Mouse (Mus musculus) brown adipose tissue, adult 24 weeks (tissue): ENCODE data around the gene Gm8126. TPM values are rescaled to one million over a fixed set of nuclear protein-coding genes. Genes with fewer than 3 reads are reported as not detected.
"Not testable (repeated sequence)": the region's sequence is repeated elsewhere in the genome, so short reads cannot be mapped to it uniquely, and the experiment has no call there.

Experiments used
- H3K27ac ChIP-seq: fragments of 200-500 bp; replicated peaks from 2 replicates; pipeline ENCODE4 v1.5.1; 2012; ENCODE audit warnings: low read depth, mild to moderate bottlenecking, low read length
- H3K4me1 ChIP-seq: fragments of 200-500 bp; 2 replicates; pipeline ENCODE4 v1.6.1; 2012; ENCODE audit warnings: low read length, mixed read lengths; ENCODE audit not compliant: control insufficient read depth, insufficient read depth, insufficient read length
- H3K4me3 ChIP-seq: fragments of 200-500 bp; 2 replicates; pipeline ENCODE4 v1.5.1; 2012; ENCODE audit warnings: low read depth, mild to moderate bottlenecking, low read length, moderate library complexity; ENCODE audit not compliant: insufficient read depth
- polyA plus RNA-seq: library from polyadenylated mRNA; stranded (reverse); fragments of >200 nt; gene quantifications from 2 replicates; pipeline ENCODE4 v1.2.4, GENCODE M21; 2012; ENCODE audit not compliant: missing spikeins, insufficient read depth, insufficient read length

Gm8126 gene
- polyA plus RNA-seq: not detected in 2 replicates

DNA sequence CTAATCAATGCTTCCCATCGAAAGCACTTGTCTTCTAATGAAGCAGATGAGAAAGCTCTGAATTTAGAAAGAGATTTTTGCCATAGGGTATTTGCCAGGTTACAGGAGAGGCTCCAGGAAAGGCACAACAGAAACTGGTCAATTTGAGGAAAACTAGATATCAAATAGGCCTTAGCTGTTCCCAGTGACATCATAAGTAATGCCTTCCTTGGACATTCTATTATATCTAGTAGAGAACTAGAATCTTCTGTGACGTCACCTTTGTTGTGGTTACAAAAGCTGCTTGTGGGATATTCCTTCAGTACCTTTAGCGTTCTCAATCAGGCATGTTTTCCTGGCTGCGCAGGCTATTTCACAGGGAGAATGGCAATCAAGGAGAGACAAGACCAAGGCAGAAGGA lies at the start of gene Gm8126:
Gene Gm8126, plus strand, starts transcription at position 301 of the 400 bp plus-strand sequence.
- H3K4me3 ChIP-seq, H3K4me1 ChIP-seq, H3K27ac ChIP-seq: not testable (repeated sequence)

- not testable (repeated sequence) for H3K27ac ChIP-seq, H3K4me1 ChIP-seq, H3K4me3 ChIP-seq
Measured at GRCm38 (mm10) chr14:43235204-43235603, 23.2 kb upstream of the Gm8126 start, which contains the start of gene Gm8122. TSS of gene Gm8122 (minus strand) at chr14:43235304.

DNA sequence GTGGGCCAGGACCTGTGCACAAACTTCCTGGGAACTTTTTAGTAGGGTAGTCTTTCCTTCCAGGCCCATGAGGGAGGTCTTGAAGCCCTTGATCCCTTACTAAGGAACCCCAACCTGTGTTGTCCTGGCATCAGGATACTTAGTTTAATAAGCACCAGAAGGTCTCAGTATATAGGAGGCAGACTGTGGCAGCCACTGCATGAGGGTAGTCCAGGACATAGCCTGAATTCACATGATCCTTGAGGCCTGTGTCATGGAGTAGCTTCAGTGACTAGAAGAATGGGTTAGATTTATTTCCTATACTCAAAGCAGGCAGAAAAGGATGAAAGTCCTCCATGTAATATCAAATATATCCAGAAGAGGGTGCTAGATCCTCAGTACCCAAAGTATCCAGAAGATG lies 20.7 kb upstream of the Gm8126 start:
- H3K27ac ChIP-seq, H3K4me3 ChIP-seq, H3K4me1 ChIP-seq: not testable (repeated sequence)

GRCm38 (mm10) chr14:43249611-43250170 lies 8.8 kb upstream of the Gm8126 start:
- H3K27ac ChIP-seq, H3K4me1 ChIP-seq, H3K4me3 ChIP-seq: not testable (repeated sequence)

DNA sequence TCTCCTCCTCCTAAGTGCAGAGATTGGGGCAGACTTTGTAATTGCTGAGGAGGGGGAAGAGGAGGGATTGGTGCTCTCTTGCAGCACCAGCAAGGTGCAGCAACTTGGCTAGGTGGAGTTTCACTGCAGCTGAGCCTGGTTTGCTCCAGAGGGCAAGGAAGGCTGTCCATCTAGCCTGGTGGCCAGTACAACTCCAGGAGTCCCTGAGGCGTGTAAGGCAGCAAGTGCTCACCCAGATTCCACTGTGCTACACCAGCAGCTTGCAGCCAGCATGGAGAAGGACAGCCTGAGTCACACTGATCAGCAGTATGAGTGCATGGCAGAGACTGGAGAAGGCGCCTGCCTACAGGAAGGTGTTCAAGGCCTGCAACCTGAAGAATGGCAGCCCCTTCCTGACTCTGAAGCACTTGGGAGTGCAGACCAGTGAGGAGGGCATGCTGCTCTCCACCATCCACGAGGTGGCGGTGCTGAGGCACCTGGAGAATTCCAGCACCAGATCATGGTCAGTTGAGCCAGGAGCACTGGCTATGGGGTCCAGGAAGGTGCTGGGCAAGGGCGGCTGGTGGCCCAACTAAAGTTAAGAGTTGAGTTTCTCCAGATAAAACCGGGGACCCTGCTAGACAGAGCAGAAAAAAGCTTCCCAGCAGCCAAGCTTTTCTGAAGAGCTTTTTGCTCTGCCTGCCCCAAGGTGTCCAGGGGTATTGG lies 7.7 kb upstream of the Gm8126 start:
- H3K4me3 ChIP-seq: not testable (repeated sequence)

DNA sequence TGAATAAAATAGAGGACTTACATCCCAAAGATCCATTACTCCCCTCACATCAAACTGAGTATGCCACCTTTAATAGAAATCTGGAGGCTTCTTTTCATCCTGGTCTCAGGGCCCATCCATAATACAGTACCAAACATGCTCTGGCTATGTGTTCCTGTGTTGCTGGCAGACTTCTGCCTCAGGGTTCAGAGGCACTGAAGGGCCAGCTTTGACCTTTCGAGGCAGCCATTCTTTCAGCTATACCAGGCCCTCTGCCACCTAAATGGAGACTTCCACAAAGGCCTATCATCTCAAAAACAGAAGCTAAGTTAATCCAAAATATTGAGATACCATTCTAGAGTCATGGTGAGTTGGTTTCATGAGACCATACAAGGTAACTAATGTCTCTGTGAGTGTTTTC lies 1.9 kb upstream of the Gm8126 start:
- H3K27ac ChIP-seq, H3K4me3 ChIP-seq, H3K4me1 ChIP-seq: not testable (repeated sequence)

More for the DNA sequence above, 7.7 kb upstream of the Gm8126 start:
- H3K27ac ChIP-seq, H3K4me1 ChIP-seq: not testable (repeated sequence)

GRCm38 (mm10) chr14:43263421-43263820 lies 5.0 kb downstream of the Gm8126 start:
- not testable (repeated sequence) for H3K4me1 ChIP-seq

DNA sequence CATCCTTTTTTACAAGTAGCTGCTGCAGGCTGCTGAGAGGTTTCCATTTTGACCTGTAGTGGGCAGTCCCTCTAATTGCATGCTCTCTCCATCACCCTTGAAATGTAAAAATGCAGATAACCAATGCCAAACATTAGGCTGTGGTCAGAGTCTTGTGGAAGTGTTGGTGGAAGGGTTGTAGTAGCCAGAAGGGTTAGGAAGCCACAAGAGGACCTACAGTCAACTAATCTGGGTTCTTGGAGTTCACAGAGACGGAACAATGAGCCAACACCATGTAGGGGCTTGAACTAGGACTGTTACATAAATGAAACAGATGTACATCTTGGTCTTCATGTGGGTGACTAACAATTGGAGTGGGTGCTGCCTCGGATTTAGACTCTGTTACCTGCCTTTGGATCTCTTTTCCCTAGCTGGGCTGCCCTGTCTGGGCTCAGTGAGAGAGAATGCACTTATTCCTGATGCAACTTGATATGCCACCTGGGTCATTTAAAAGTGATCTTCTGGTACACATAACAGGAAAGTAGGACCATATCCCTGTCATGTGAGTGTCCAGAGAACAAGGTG lies 10.2 kb downstream of the Gm8126 start:
- H3K4me1 ChIP-seq, H3K27ac ChIP-seq, H3K4me3 ChIP-seq: not testable (repeated sequence)

More at GRCm38 (mm10) chr14:43263421-43263820, 5.0 kb downstream of the Gm8126 start:
- H3K27ac ChIP-seq, H3K4me3 ChIP-seq: not testable (repeated sequence)

DNA sequence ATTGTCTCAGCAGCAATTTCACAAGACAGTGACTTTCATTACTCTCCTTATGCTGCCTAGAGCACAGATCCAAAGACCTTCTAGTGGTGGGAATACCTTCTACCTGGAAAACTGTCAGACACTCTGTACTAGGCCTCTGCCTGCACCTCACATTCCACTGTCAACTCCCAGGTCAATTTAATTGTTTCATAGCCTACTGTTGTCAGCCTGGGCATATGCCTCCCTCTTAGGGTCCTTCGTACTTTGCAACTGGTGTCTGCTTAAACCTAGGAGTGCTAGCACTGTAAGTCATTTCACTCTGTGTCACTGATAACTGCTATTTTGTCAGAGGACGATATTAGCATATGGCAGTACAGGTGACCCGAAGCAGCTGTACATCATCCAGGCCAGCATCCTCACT lies 10.8 kb downstream of the Gm8126 start:
- H3K27ac ChIP-seq, H3K4me3 ChIP-seq, H3K4me1 ChIP-seq: not testable (repeated sequence)

DNA sequence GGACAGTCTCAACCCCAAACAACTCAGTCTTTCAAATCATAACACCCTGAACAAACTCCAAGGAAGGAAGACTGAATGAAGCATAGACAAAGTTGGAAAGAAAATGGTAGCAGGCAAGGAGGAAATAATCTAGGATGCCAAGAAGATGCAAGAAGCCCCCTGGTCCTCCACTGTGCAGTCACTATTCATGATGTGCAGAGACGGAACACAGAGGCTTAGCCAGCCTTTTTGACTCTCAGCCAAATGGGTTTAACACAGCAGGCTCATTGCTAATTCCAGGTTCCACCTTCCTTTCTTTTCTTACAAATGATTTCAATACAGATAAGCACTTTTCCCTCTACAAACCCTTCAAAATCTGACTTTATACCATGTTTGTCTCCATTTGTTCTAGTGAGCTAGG lies 14.7 kb downstream of the Gm8126 start:
- H3K4me1 ChIP-seq, H3K4me3 ChIP-seq, H3K27ac ChIP-seq: not testable (repeated sequence)

DNA sequence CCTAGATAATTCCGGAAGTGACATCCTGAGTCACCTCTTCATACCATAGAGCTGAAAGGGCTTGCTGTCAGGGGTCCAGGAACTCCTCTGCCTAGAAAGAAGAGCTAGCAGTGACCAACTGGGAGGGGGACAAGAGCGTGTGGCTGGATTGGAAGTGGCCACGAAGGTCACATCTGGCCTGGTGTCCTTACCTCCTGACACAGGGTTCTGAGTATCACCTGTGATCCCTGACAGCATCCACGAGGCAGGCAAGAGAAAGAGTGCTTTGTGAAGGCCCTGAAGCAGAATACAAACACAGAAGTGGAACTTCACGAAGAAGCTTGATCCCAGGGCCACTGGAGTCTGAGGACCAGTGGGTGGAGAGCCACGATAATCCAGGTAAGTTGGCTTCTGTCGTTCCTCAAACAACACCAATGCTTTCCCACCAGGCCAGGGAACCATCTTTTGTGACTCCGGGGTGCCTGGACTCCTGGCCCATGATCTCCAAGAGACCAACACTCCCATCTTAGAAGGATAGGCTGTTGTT lies 16.6 kb downstream of the Gm8126 start, which contains the start of gene Gm9732:
Gene Gm9732, plus strand, starts transcription at position 51 of the 526 bp plus-strand sequence.
- H3K27ac ChIP-seq, H3K4me1 ChIP-seq, H3K4me3 ChIP-seq: not testable (repeated sequence)

DNA sequence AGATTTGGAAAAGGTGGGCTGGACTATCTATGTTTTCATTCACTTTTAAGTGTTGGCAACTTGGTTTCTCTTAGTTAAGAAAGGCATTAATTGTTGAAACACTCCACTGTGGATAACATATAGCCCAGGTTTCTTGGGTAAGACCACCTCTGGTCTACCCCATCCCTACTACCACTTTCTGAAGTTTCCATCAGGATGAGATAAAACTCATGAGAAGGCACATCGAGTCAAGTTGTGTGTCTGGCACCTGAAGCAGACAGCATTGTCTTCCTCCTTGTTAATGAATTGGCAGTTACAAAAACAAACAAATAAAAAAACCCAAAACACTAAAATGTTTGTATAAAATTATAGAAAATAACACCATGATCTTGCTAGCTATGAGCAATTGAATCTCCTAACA lies 17.3 kb downstream of the Gm8126 start:
- H3K27ac ChIP-seq, H3K4me1 ChIP-seq, H3K4me3 ChIP-seq: not testable (repeated sequence)

- H3K4me3 ChIP-seq, H3K27ac ChIP-seq, H3K4me1 ChIP-seq: not testable (repeated sequence)
Measured at GRCm38 (mm10) chr14:43277468-43277867, 19.0 kb downstream of the Gm8126 start.

- H3K27ac ChIP-seq, H3K4me1 ChIP-seq, H3K4me3 ChIP-seq: not testable (repeated sequence)
Measured at GRCm38 (mm10) chr14:43278146-43278545, 19.7 kb downstream of the Gm8126 start.

DNA sequence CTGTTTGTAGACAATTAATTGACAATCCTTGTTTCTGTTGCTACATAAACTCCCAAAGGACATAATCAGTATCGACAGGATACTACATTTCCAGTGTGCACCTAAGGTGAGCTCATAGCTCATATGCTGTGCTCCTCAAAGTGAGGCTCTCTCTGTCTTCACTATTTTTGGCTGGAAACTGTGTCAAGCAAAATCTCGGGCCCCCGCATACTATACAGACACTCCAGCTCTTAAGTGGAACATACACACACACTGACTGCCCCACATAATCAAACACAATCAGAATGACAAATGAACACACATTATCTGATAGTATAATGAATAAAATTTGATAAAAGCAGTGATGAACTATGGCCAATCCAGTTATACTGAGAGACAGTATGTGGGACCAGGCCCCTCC lies 20.2 kb downstream of the Gm8126 start:
- H3K4me3 ChIP-seq, H3K27ac ChIP-seq, H3K4me1 ChIP-seq: not testable (repeated sequence)

GRCm38 (mm10) chr14:43293503-43293902 lies 35.1 kb downstream of the Gm8126 start, which contains the start of gene Gm8127:
TSS of gene Gm8127 (minus strand) at chr14:43293832.
- not testable (repeated sequence) for H3K27ac ChIP-seq, H3K4me3 ChIP-seq, H3K4me1 ChIP-seq
